Mouse (Mus musculus): ENCODE measurements around the gene C5ar2. TPM values are rescaled to one million over a fixed set of nuclear protein-coding genes. Genes with fewer than 3 reads are reported as not detected.

Gene C5ar2
- total and polyA plus RNA-seq, 2 experiments from 2014 or later = 0.05 to 0.14 TPM

DNA sequence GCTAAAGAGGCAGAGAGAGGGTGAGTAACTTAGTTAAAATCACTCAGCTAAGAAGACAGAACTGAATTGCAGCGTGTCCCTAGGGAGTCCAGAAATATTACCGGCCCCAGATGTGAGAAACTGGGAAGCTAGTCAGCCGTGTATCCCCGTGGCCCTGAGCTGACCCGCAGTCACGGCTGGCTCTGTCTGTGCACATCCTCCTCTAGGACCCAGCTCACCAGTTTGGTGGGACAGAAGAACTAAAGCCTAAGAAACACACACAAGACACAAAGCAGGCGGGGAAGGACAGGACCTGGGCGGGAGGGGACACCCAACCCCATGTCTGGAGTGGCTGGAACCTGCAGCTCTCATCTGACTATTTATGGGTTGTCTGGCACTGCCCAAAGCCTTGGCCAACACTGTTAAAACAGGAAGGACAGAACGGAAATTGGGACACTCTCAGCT is 4.4 kb downstream of the C5ar2 start:
- Histone ChIP-seq H3K4me2 (ENCODE audit: low read depth, low read length, poor library complexity, severe bottlenecking) (no peak overlapping the region), H3K4me3 (ENCODE audit: low read depth, low read length) (no peak overlapping the region), H3K27ac (ENCODE audit: low read depth, low read length) (no peak overlapping the region), H3K36me3 (ENCODE audit: insufficient read depth, low read length) (no peaks in the 10 kb centered on the region), H3K4me1 (ENCODE audit: insufficient read depth, low read length) (no peaks in the 10 kb centered on the region), H3K27me3 (ENCODE audit: insufficient read depth, low read length) (no peaks in the 10 kb centered on the region), H3K9me3 (ENCODE audit: low read length) (no peaks in the 10 kb centered on the region), H3K9ac (replicated peaks; ENCODE audit: low read length, poor library complexity, severe bottlenecking) (no peak overlapping the region)
- ATAC-seq (ENCODE audit: low FRiP score) (no peak), DNase-seq (ENCODE audit: low spot score) (no peak)
- TF ChIP-seq CTCF (IDR thresholded peaks at IDR 0.05) = no peak
- WGBS = 63% methylated on average over 9 of the region's 9 CpGs

GRCm38 (mm10) chr7:16229869-16230268 is 14.1 kb downstream of the C5ar2 start:
- ATAC-seq (ENCODE audit: low FRiP score) (no peak), DNase-seq (ENCODE audit: low spot score) (no peak)
- 62% methylated on average over 5 of the region's 5 CpGs for WGBS
- H3K27ac ChIP-seq (ENCODE audit: low read depth, low read length) = no peak overlapping the region
- H3K9me3 ChIP-seq (ENCODE audit: low read length) = no peaks in the 10 kb centered on the region
- no peaks in the 10 kb centered on the region for H3K36me3 ChIP-seq (ENCODE audit: insufficient read depth, low read length)
- H3K4me3 ChIP-seq (ENCODE audit: low read depth, low read length) = no peak overlapping the region
- no peaks in the 10 kb centered on the region for H3K4me1 ChIP-seq (ENCODE audit: insufficient read depth, low read length)
- H3K4me2 ChIP-seq (ENCODE audit: low read depth, low read length, poor library complexity, severe bottlenecking) = no peak overlapping the region
- TF ChIP-seq CTCF (IDR thresholded peaks at IDR 0.05) = no peak
- H3K27me3 ChIP-seq (ENCODE audit: insufficient read depth, low read length) = no peaks in the 10 kb centered on the region
- H3K9ac ChIP-seq (replicated peaks; ENCODE audit: low read length, poor library complexity, severe bottlenecking) = no peak overlapping the region

DNA sequence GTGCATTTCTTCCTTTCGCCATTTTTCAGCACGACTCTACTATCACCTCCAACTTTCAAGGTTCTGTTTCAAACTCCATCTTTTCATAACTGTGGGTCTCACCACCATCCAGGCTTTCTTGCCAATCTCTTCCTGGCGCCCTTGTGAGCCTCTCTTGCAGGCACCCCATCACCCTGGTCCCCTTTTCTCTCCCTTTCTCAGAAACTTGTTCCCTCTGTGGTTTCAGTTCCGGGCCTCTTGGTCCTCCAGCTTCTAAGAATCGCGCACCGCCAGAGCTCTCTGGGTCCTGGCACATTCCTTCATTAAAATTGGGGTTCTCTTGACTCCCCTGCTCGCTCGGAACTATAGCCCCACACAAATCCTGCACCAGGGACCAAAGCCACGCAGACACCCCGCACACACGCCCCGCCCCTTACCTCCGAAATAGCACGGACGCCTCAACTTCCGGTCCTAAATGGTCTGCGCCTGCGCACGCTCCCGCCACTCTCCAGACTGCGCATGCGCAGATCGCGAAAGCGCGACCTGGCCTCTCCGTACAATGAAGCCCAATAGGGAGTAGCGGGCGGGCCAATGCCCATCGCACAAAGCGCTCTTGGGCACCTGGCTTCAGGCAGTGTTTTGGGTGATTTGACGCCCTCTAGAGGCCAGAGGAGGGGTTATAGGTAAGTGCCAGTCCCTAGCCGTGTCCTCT is 22.2 kb downstream of the C5ar2 start, which contains the start of gene Dhx34:
TSS of gene Dhx34 (minus strand) at position 456 of the 691 bp plus-strand sequence.
- peak within 1 kb of the TSS; percentile 55 for H3K4me2 ChIP-seq (ENCODE audit: low read depth, low read length, poor library complexity, severe bottlenecking)
- H3K9ac ChIP-seq (replicated peaks; ENCODE audit: low read length, poor library complexity, severe bottlenecking) = peak within 1 kb of the TSS; percentile 71
- H3K27ac ChIP-seq (ENCODE audit: low read depth, low read length) = peak within 1 kb of the TSS; percentile 68
- ATAC-seq (ENCODE audit: low FRiP score) (peak; percentile 93), DNase-seq (ENCODE audit: low spot score) (peak; percentile 96)
- TF ChIP-seq CTCF (IDR thresholded peaks at IDR 0.05) = peak; percentile 70
- peaks cover 8% of the 10 kb centered on the region for H3K36me3 ChIP-seq (ENCODE audit: insufficient read depth, low read length)
- peaks cover 8% of the 10 kb centered on the region; the same call in 1 of the 2 replicates for H3K4me1 ChIP-seq (ENCODE audit: insufficient read depth, low read length)
- peak within 1 kb of the TSS; percentile 58 for H3K4me3 ChIP-seq (ENCODE audit: low read depth, low read length)
- WGBS = under 1% methylated on average over 34 of the region's 34 CpGs
- H3K27me3 ChIP-seq (ENCODE audit: insufficient read depth, low read length) = no peaks in the 10 kb centered on the region
- no peaks in the 10 kb centered on the region for H3K9me3 ChIP-seq (ENCODE audit: low read length)

- H3K9me3 ChIP-seq (ENCODE audit: low read length) = no peaks in the 10 kb centered on the region
- TF ChIP-seq CTCF (IDR thresholded peaks at IDR 0.05) = no peak
- no peaks in the 10 kb centered on the region for H3K27me3 ChIP-seq (ENCODE audit: insufficient read depth, low read length)
- H3K4me1 ChIP-seq (ENCODE audit: insufficient read depth, low read length) = no peaks in the 10 kb centered on the region
- peaks cover 67% of the 10 kb centered on the region for H3K36me3 ChIP-seq (ENCODE audit: insufficient read depth, low read length)
- H3K4me2 ChIP-seq (ENCODE audit: low read depth, low read length, poor library complexity, severe bottlenecking) = no peak overlapping the region
- ATAC-seq (ENCODE audit: low FRiP score) (no peak), DNase-seq (ENCODE audit: low spot score) (no peak)
- no peak overlapping the region for H3K4me3 ChIP-seq (ENCODE audit: low read depth, low read length)
- WGBS = 94% methylated on average over 9 of the region's 9 CpGs
- no peak overlapping the region for H3K27ac ChIP-seq (ENCODE audit: low read depth, low read length)
- H3K9ac ChIP-seq (replicated peaks; ENCODE audit: low read length, poor library complexity, severe bottlenecking) = no peak overlapping the region
Observed at GRCm38 (mm10) chr7:16213986-16214385, 30.0 kb downstream of the C5ar2 start.

DNA sequence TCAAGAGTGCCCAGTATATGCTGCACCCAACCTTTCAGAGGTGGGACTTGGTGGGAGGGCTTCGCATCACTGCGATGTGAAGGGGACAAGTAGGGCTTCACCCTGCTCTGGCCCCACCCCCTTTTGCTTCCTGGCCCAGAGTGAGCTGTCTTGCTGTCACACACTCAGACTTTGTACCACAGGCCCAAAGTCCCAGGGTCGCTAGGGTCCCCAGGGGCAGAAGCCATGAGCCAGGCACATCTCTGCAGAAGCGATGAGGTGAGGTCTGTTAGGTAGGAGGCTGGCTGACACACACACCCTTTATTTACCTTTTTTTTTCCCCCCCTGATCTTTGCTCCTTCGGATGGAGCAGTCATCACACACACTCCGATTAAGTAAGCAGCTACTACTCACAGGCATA is 30.8 kb downstream of the C5ar2 start:
- Histone ChIP-seq H3K4me1 (ENCODE audit: insufficient read depth, low read length) (no peaks in the 10 kb centered on the region), H3K4me3 (ENCODE audit: low read depth, low read length) (no peak overlapping the region), H3K27me3 (ENCODE audit: insufficient read depth, low read length) (no peaks in the 10 kb centered on the region), H3K27ac (ENCODE audit: low read depth, low read length) (no peak overlapping the region), H3K4me2 (ENCODE audit: low read depth, low read length, poor library complexity, severe bottlenecking) (no peak overlapping the region), H3K9ac (replicated peaks; ENCODE audit: low read length, poor library complexity, severe bottlenecking) (no peak overlapping the region), H3K36me3 (ENCODE audit: insufficient read depth, low read length) (peaks cover 71% of the 10 kb centered on the region), H3K9me3 (ENCODE audit: low read length) (no peaks in the 10 kb centered on the region)
- WGBS = 91% methylated on average over 6 of the region's 6 CpGs
- ATAC-seq (ENCODE audit: low FRiP score) (no peak), DNase-seq (ENCODE audit: low spot score) (no peak)
- TF ChIP-seq CTCF (IDR thresholded peaks at IDR 0.05) = no peak

DNA sequence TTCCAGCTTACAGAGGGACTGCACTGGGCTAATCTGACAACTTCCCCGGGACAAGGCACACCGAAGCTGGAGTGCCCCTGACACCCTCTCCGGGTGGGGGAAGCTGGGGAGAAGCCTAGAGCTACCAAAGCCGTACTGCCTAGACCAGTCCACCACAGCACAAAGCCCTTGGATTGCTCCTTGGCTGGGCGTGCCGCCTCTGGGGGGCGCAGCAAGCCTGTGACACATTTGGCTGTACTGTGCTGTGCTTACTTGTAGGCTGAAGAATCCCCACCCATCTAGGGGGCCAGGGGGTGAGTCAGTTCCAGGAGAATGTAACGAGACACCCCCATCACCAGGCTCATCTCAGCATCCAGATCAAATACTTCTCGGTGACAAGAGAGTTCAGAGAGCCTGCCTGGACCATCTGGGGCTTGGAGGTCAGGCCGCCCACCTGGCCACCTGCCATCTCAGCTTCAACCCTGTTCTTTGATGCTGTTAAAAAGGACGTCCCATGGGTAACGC is 33.0 kb downstream of the C5ar2 start:
- WGBS = 83% methylated on average over 12 of the region's 12 CpGs
- no peaks in the 10 kb centered on the region for H3K9me3 ChIP-seq (ENCODE audit: low read length)
- H3K4me2 ChIP-seq (ENCODE audit: low read depth, low read length, poor library complexity, severe bottlenecking) = no peak overlapping the region
- TF ChIP-seq CTCF (IDR thresholded peaks at IDR 0.05) = no peak; the same call in 1 of the 2 replicates
- H3K36me3 ChIP-seq (ENCODE audit: insufficient read depth, low read length) = peaks cover 72% of the 10 kb centered on the region
- no peaks in the 10 kb centered on the region for H3K27me3 ChIP-seq (ENCODE audit: insufficient read depth, low read length)
- H3K27ac ChIP-seq (ENCODE audit: low read depth, low read length) = no peak overlapping the region
- H3K4me3 ChIP-seq (ENCODE audit: low read depth, low read length) = no peak overlapping the region
- DNase-seq (ENCODE audit: low spot score) (no peak), ATAC-seq (ENCODE audit: low FRiP score) (no peak)
- no peaks in the 10 kb centered on the region for H3K4me1 ChIP-seq (ENCODE audit: insufficient read depth, low read length)
- H3K9ac ChIP-seq (replicated peaks; ENCODE audit: low read length, poor library complexity, severe bottlenecking) = no peak overlapping the region
